Mouse (Mus musculus) erythroblast, embryonic 14.5 days (primary cell): ENCODE measurements around the gene Gm6377. TPM values are rescaled to one million over a fixed set of nuclear protein-coding genes. Genes with fewer than 3 reads are reported as not detected.

Source experiments
- H3K27me3 ChIP-seq: 2 replicates; pipeline ENCODE4 v1.6.1; 2012; ENCODE audit warnings: inconsistent platforms; ENCODE audit not compliant: control insufficient read depth
- H3K36me3 ChIP-seq: 2 replicates; pipeline ENCODE4 v1.6.1; 2012; ENCODE audit warnings: mild to moderate bottlenecking, inconsistent platforms; ENCODE audit not compliant: control insufficient read depth
- H3K4me1 ChIP-seq: 2 replicates; pipeline ENCODE4 v1.6.1; 2012; ENCODE audit warnings: inconsistent platforms; ENCODE audit not compliant: control insufficient read depth
- H3K4me3 ChIP-seq: replicated peaks from 2 replicates; pipeline ENCODE3; 2012; ENCODE audit warnings: moderate library complexity, mild to moderate bottlenecking, inconsistent platforms
- H3K9me3 ChIP-seq: 2 replicates; pipeline ENCODE4 v1.6.1; 2012; ENCODE audit warnings: low read length, inconsistent platforms, mixed read lengths; ENCODE audit not compliant: control insufficient read depth
- GATA1 ChIP-seq: IDR thresholded peaks from 2 replicates; pipeline ENCODE4 v1.6.1; 2012; ENCODE audit warnings: low read length, inconsistent platforms, mixed read lengths
- TAL1 ChIP-seq: IDR thresholded peaks from 3 replicates; pipeline ENCODE4 v1.6.1; 2012; ENCODE audit warnings: low read length, inconsistent platforms, mixed read lengths
- polyA plus RNA-seq: library from polyadenylated mRNA; stranded (reverse); fragments of >175 nt; gene quantifications from 2 replicates; pipeline ENCODE4 v1.2.3, GENCODE M21; 2012

Gm6377 gene
- polyA plus RNA-seq, 1 experiment, result not detected

DNA sequence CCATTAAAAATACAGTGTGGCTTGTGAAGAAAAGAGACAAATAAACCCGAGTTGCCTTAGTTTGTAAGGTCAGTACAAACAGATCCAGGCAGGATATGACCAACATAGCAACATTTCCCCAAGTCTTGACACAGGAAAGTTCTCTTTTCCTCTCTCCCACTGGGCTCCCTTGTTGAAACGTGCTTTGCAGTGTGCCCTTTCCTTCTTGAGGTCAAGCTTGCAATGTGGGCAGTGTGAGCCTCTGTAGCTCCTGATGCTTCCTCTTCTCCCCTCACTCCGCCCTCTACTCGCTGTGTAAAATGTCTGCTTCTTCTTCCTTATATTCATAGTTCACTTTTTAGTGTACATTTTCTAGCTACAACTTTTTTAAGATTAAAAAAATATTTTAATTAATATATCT is 5.1 kb upstream of the Gm6377 start:
- no peaks in the 10 kb centered on the region for H3K4me1 ChIP-seq
- TF ChIP-seq TAL1, result no peak
- TF ChIP-seq GATA1, result no peak
- no peaks in the 10 kb centered on the region for H3K9me3 ChIP-seq
- no peaks in the 10 kb centered on the region for H3K36me3 ChIP-seq
- no peak overlapping the region for H3K4me3 ChIP-seq
- no peaks in the 10 kb centered on the region for H3K27me3 ChIP-seq

DNA sequence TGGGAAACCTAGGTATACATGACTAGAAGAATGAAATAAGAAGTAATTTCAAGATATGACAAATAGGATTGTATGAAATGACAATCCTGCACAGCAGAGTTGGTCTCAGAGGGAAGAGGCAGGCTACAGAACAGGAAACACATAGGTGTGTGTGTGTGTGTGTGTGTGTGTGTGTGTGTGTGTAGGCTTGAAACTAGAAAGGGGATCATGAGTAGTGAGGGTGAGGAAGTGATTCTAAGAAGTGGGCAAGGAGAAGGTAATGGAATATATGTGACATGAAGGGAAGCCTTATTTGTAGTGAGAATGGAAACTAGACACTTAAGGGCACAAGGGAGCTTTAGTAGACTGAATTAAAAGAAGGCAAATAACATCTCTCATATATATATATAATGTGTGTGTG is 11.3 kb downstream of the Gm6377 start:
- no peaks in the 10 kb centered on the region for H3K4me1 ChIP-seq
- H3K4me3 ChIP-seq, result no peak overlapping the region
- TF ChIP-seq TAL1, result no peak
- no peaks in the 10 kb centered on the region for H3K9me3 ChIP-seq
- H3K36me3 ChIP-seq, result no peaks in the 10 kb centered on the region
- no peaks in the 10 kb centered on the region for H3K27me3 ChIP-seq

DNA sequence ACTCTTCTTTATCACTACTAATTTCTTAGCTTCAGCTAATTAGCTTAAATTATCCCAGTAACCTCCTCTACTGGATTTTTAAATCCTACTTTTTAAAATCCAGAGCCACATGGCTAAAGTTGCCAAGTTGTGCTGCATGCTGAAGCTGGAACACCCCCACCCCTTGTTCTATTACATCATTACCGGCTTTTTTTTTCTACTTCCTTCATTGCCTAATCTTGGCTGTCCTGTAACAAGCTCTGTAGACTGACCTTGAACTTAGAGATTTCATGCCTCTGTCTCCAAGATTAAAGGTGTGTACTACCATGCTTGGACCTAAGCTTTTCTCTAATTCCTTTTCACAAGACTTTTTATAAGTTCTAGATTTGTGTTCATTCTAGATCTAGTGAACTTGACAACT is 32.2 kb downstream of the Gm6377 start:
- Histone ChIP-seq H3K4me3 (no peak overlapping the region), H3K36me3 (no peaks in the 10 kb centered on the region), H3K4me1 (no peaks in the 10 kb centered on the region), H3K27me3 (no peaks in the 10 kb centered on the region), H3K9me3 (peaks cover 4% of the 10 kb centered on the region; the same call in 1 of the 2 replicates)
- no peak for TF ChIP-seq GATA1
- TF ChIP-seq TAL1, result no peak

DNA sequence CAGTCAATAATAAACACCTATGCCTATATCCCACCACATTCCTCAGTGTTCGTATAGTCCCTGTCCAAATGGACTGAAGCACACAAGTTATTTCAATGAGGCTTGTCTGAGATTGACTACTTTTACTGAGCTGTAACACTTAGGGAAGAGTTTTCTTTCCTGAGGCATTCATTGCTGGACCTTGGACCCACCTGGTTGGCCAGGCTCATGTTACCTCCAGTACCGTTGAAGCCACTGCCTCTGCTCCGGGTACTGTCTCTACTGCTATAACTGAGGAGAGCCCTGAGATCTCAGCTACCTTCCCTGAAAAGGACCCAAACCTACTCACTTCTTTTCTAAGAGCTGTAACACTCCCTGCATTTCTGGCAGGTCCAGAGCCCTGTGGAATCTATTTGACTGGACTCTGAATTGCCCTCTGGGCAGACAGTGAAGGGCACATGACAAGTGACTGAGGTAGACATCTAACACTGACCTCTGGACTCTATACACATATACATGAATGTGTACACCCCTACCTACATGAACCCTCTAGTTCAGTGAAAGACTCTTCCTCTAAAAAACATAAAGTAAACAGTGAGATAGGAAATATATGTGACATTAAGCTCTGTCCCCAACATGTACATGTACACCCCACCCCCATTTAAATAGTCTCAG is 39.0 kb downstream of the Gm6377 start:
- Histone ChIP-seq H3K4me3 (no peak overlapping the region), H3K36me3 (no peaks in the 10 kb centered on the region), H3K9me3 (no peaks in the 10 kb centered on the region), H3K27me3 (no peaks in the 10 kb centered on the region), H3K4me1 (no peaks in the 10 kb centered on the region)
- TF ChIP-seq GATA1, result no peak
- TF ChIP-seq TAL1, result no peak

DNA sequence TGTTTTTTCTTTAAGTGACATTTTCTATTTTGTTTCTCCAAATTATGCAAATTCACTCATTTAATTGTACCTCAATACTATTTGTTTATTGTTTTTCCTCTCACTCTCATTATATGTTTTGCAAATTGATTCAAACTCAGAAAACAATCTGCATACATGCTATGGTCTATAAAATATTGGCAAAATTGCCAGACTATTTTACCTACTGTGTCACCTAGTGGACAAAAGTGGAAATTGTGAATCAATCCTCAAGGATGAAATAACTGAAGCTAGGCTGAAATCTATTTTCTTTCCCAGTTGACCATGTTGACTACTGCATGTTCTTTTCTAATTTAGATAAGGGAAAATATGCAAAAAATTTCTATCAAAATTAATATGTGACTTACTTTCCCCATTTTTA is 41.6 kb downstream of the Gm6377 start:
- H3K9me3 ChIP-seq, result no peaks in the 10 kb centered on the region
- H3K27me3 ChIP-seq, result no peaks in the 10 kb centered on the region
- H3K4me3 ChIP-seq, result no peak overlapping the region
- TF ChIP-seq GATA1 (no peak), TAL1 (no peak)
- H3K4me1 ChIP-seq, result no peaks in the 10 kb centered on the region
- H3K36me3 ChIP-seq, result no peaks in the 10 kb centered on the region

Other genes with a start within 250 kb of the Gm6377 start
- gene Hmgn5, start 183.4 kb upstream of the Gm6377 start, polyA plus RNA-seq, result 1.3 and 1.9 TPM in 2 replicates
- 0.09 and 0.17 TPM in 2 replicates for gene Sh3bgrl, start 101.4 kb upstream of the Gm6377 start, polyA plus RNA-seq